Mouse (Mus musculus): ENCODE measurements around the gene Gm4027.
"Not testable (repeated sequence)": the region's sequence is repeated elsewhere in the genome, so short reads cannot be mapped to it uniquely, and the experiment has no call there.

The Gm4027 gene

DNA sequence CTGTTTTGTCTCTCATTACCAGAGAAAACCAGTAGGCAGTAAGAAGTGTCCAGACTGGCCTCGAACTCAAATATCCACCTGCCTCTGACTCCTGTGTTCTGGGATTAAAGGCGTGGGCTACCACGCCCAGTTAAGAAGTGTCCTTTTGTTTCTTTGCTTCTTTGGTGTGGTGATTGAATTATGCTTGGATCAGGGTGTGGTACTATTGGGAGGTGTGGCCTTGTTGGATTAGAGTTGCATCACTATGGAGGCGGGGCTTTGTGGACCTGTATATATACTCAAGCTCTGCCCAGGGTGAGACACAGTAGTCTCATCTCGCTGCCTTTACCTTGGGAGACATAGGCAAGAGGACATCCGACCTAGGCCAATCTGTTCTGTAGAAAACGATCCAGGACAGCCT lies at the start of gene Gm4027:
Gene Gm4027 (plus strand): TSS at position 301 of the 400 bp plus-strand sequence.
- DNase-seq (ENCODE audit: low spot score): not testable (repeated sequence)

DNA sequence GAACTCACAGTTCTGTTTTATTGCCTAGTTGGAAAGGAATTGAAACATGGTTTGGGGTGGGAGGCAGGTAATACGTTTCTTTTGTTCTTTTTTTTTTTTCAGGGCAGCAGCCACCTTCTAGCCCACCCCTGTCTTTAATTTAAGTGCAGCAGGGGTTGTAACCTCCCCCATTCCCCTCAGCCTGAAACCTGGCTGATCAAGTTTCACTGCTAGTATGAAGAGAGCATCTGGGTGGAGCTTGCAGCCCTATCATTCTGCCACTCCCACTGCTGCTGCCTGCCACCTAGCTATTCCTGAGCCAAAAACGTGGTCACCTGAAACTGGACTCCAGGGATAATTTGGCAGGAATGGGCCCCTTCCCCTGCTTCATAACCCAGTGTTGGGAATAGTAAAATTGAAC lies 17.3 kb upstream of the Gm4027 start:
- peak; percentile 6 for DNase-seq (ENCODE audit: low spot score)

DNA sequence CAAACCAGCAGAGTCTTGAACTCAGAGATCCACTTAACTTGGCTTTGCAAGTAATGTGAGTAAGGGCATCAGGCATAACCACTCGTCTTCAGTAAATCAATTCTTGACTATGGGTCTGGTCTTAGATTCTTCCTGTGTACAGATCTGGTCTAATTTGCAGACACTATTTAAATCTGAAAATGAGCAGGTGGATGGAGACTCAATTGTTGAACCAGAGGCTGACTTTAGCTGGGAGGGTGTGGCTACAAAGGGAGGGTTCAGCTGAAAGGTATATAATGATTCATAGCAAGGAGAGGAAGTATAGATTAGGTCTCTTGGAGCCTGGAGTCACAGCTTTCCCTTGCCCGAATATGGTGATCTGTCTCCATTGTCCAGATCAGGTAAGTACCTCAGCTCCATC lies 16.3 kb upstream of the Gm4027 start, which contains the start of gene Oog1:
Gene Oog1 (plus strand): TSS at position 301 of the 400 bp plus-strand sequence.
- not testable (repeated sequence) for DNase-seq (ENCODE audit: low spot score)

DNA sequence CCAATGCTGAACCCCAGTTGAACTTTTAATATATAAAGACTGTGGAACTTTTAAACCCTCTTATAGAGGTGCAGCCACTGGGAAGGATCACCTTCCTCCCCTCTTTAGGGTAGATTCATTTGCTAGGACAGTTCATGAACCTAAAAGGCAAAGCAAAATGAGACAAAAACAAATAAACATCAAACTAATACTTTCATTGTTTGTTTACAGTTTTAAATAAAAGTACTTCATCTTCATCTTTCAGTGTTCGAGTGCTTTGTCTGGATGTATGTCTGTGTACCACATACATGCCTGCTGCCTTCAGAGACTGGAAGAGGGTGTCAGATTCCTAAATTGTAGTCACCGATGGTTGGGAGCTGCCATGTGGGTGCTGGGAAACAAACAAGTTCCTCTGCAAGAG lies 25.9 kb downstream of the Gm4027 start, which contains the start of gene Gm16381:
Gene Gm16381 (minus strand): TSS at position 101 of the 400 bp plus-strand sequence.
- DNase-seq (ENCODE audit: low spot score): not testable (repeated sequence)

DNA sequence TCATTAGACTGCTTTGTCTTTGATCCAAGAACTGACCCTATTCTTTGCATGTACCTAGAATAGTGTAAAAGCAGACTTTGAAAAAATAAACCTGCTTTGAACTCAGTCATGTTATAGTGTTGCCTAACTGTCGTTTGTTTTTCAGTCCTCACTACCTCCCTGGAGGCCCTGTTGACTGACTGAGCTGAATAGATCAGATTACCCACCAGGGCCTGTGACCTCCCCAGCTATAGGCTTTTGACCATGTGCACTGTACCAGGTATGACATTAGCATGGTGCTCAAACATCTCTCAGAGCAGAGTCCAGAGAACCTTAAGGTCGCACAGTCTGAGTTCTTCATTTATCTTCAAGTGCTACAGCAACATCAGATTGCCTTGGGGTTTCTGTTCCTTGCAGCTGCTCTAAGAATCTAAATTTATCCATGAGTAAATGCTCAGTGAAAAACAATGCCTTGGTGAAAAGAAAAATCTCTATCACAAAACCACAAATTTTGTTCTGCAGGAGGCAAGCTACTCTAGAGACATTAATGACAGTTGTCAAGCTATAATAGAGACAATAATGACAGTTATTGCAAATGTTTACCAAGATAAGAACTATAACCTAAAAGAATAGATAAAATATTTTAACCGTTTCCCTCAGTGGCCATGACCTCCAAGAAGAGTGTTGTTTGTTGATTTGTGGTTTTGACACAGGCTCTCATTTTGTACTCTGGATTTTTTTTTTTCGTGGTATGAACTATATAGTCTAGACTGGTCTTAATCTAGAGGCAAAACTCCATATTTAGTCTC lies 34.4 kb downstream of the Gm4027 start:
- not testable (repeated sequence) for DNase-seq (ENCODE audit: low spot score)

Measured in embryo, embryonic 10 days (tissue).